9 mouse cellular contexts compared by ENCODE assay signal in genomic region chr10:93688306-93689171, GRCm38 (mm10). TPM values are rescaled to one million over a fixed set of nuclear protein-coding genes. Genes with fewer than 3 reads are reported as not detected.
DNase-seq lines count a peak whose midpoint lies in the region; ATAC-seq lines count a peak whose summit lies in the region.
"Had no signal": no experiment of that assay in that cellular context is flagged by ENCODE, and none has a peak within 500 bp of the region (broad histone marks: within the 10 kb centered on the region; RNA-seq: fewer than 3 reads in every experiment).

No protein-coding gene starts in this region.

- no peak overlapping the region for H3K9ac ChIP-seq in kidney, embryonic 15.5 days
- H3K9ac ChIP-seq in limb, embryonic 12.5 days (replicated peaks): no peak overlapping the region
- H3K9ac ChIP-seq: hindbrain, embryonic 13.5 days had no signal

- H3K4me1 ChIP-seq in kidney, embryonic 15.5 days: 0 out of 2 replicates have a peak, but pooled peaks cover 3% of the 10 kb centered on the region
- peaks cover 12% of the 10 kb centered on the region for H3K4me1 ChIP-seq in limb, embryonic 12.5 days (replicated peaks)
- H3K4me1 ChIP-seq: hindbrain, embryonic 13.5 days had no signal

- H3K27me3 ChIP-seq in kidney, embryonic 15.5 days: no peaks in the 10 kb centered on the region
- H3K27me3 ChIP-seq in limb, embryonic 12.5 days: no peaks in the 10 kb centered on the region
- H3K27me3 ChIP-seq: hindbrain, embryonic 13.5 days had no signal

- H3K36me3 ChIP-seq in kidney, embryonic 15.5 days: no peaks in the 10 kb centered on the region
- no peaks in the 10 kb centered on the region for H3K36me3 ChIP-seq in limb, embryonic 12.5 days

- no peak for ATAC-seq in kidney, embryonic 15.5 days (replicated peaks; ENCODE audit: low FRiP score)
- peak; percentile 80 for ATAC-seq in common myeloid progenitor, adult 5-6 weeks (replicated peaks; ENCODE audit: low read depth, poor library complexity, severe bottlenecking)
- ATAC-seq in limb, embryonic 12.5 days (ENCODE audit: insufficient number of reproducible peaks, insufficient read depth, low FRiP score, low TSS enrichment, low read depth): peak; percentile 69
- peak; percentile 86 for ATAC-seq in monocyte, adult 5-6 weeks (replicated peaks; ENCODE audit: insufficient number of reproducible peaks, low FRiP score, low TSS enrichment, poor library complexity, severe bottlenecking)

- 0 out of 2 replicates have a peak overlapping the region, but pooled peaks have one; percentile 19 for H3K4me2 ChIP-seq in kidney, embryonic 15.5 days
- no peak overlapping the region for H3K4me2 ChIP-seq in limb, embryonic 12.5 days
- H3K4me2 ChIP-seq: hindbrain, embryonic 13.5 days had no signal

- no peak overlapping the region for H3K4me3 ChIP-seq in kidney, embryonic 15.5 days (replicated peaks)
- no peak overlapping the region for H3K4me3 ChIP-seq in limb, embryonic 12.5 days (replicated peaks)
- H3K4me3 ChIP-seq: hindbrain, embryonic 13.5 days had no signal

- no peak for DNase-seq in kidney, postnatal 25 days
- no peak for DNase-seq in embryo, embryonic 9.5 days (ENCODE audit: extremely low spot score)
- DNase-seq in frontal cortex, adult 2 months (ENCODE audit: extremely low spot score in 1 of 2, low spot score in 1 of 2): no peak
- DNase-seq in cerebellum, postnatal 4 days (ENCODE audit: low spot score in 2 of 2): no peak

- H3K9me3 ChIP-seq in kidney, embryonic 15.5 days (replicated peaks): no peaks in the 10 kb centered on the region
- no peaks in the 10 kb centered on the region for H3K9me3 ChIP-seq in limb, embryonic 12.5 days
- H3K9me3 ChIP-seq: hindbrain, embryonic 13.5 days had no signal

- WGBS in kidney, embryonic 15.5 days: 66% methylated on average over 26 of the region's 26 CpGs
- 57% methylated on average over 26 of the region's 26 CpGs for WGBS in limb, embryonic 12.5 days

- H3K27ac ChIP-seq in kidney, embryonic 15.5 days: no peak overlapping the region
- peak overlapping the region; percentile 20; the same call in 1 of the 2 replicates for H3K27ac ChIP-seq in limb, embryonic 12.5 days
- H3K27ac ChIP-seq: hindbrain, embryonic 13.5 days had no signal

RNA-seq across cellular contexts. Expression of gene Ntn4, which starts 48.1 kb away (rescaled TPM):
- 0.69 and 0.93 TPM in 2 replicates for polyA plus RNA-seq in kidney, embryonic 15.5 days (2015; fragmentation: Nextera tagmentation; extraction: Ambion mirVana)
- total RNA-seq in common myeloid progenitor, adult 5-6 weeks (2017): 2.2 and 4.8 TPM in 2 replicates
- polyA plus RNA-seq in limb, embryonic 12.5 days (2016; fragmentation: Nextera tagmentation; extraction: Ambion mirVana): 1.5 and 1.8 TPM in 2 replicates
- 0.10 to 0.38 TPM in 2 of 3 replicates, not detected in the other for total RNA-seq in monocyte, adult 5-6 weeks (2017)
- 10.7 and 10.8 TPM in 2 replicates for polyA plus RNA-seq in frontal cortex, adult 2 months (2012; rRNA removed)
